Mouse (Mus musculus) left cerebral cortex, adult 2 months (tissue): ENCODE measurements around the gene Gnb1. TPM values are rescaled to one million over a fixed set of nuclear protein-coding genes. Genes with fewer than 3 reads are reported as not detected.

Source experiments
- DNase-seq, 2 experiments: peaks; one replicate each; pipeline ENCODE4 v3.0.0; 2021 to 2022; ENCODE audit warnings: low spot score in 2 of 2, mixed read lengths in 1 of 2; ENCODE audit errors: extremely low spot score in 1 of 2
- H3K27ac ChIP-seq: fragments of 200-600 bp; 2 replicates; pipeline ENCODE4 v1.8.1; 2022
- H3K4me3 ChIP-seq: fragments of 200-600 bp; 2 replicates; pipeline ENCODE4 v1.8.1; 2022
- CTCF ChIP-seq: fragments of 200-600 bp; IDR thresholded peaks from 2 replicates; pipeline ENCODE4 v1.8.1; 2022; ENCODE audit warnings: antibody characterized with exemption, mild to moderate bottlenecking, moderate library complexity
- intact Hi-C: fragments of 180-260 bp; cut with DNase I; formaldehyde crosslinking; loops from one replicate; pipeline ENCODE4 v1.15.1; 2025
- total RNA-seq, 2 experiments: library from RNA; stranded (reverse); gene quantifications; 2 replicates each; pipeline ENCODE4 v1.2.3; 2021

Gene Gnb1
- total RNA-seq, 2 experiments from 2014 or later = 853 to 870 TPM

DNA sequence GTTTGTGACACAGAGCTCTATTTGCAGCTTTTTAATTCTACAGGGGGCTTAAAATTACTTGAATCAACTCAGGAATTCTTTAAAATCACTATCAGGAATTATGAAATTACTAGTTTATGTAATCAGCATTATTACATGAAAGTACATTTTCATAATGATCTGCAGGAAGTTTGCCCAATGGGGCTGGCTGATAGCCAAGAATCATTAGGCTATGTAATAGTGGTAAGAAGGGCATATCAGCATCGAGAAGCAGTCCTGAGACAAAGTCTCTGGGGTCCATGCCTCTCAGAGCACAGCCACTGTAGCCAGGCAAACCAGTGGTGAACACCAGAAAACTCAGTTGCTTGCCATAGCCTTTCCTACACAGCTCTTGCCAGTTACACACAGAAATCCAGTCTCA lies 102.6 kb downstream of the Gnb1 start:
- TF ChIP-seq CTCF = no peak
- no peak overlapping the region for H3K4me3 ChIP-seq
- no peak for DNase-seq
- intact Hi-C loops = no loop called here
- H3K27ac ChIP-seq = no peak overlapping the region

GRCm38 (mm10) chr4:155595777-155596176 lies 104.6 kb downstream of the Gnb1 start:
- no peak for DNase-seq
- Histone ChIP-seq H3K27ac (no peak overlapping the region), H3K4me3 (no peak overlapping the region)
- intact Hi-C loops = no loop called here
- no peak for TF ChIP-seq CTCF

GRCm38 (mm10) chr4:155596606-155597005 lies 105.4 kb downstream of the Gnb1 start:
- H3K4me3 ChIP-seq = no peak overlapping the region
- intact Hi-C loops = no loop called here
- no peak for TF ChIP-seq CTCF
- H3K27ac ChIP-seq = no peak overlapping the region
- no peak for DNase-seq

GRCm38 (mm10) chr4:155598536-155598935 lies 107.4 kb downstream of the Gnb1 start:
- intact Hi-C loops = no loop called here
- no peak for DNase-seq
- TF ChIP-seq CTCF = no peak
- no peak overlapping the region for H3K4me3 ChIP-seq
- no peak overlapping the region for H3K27ac ChIP-seq

DNA sequence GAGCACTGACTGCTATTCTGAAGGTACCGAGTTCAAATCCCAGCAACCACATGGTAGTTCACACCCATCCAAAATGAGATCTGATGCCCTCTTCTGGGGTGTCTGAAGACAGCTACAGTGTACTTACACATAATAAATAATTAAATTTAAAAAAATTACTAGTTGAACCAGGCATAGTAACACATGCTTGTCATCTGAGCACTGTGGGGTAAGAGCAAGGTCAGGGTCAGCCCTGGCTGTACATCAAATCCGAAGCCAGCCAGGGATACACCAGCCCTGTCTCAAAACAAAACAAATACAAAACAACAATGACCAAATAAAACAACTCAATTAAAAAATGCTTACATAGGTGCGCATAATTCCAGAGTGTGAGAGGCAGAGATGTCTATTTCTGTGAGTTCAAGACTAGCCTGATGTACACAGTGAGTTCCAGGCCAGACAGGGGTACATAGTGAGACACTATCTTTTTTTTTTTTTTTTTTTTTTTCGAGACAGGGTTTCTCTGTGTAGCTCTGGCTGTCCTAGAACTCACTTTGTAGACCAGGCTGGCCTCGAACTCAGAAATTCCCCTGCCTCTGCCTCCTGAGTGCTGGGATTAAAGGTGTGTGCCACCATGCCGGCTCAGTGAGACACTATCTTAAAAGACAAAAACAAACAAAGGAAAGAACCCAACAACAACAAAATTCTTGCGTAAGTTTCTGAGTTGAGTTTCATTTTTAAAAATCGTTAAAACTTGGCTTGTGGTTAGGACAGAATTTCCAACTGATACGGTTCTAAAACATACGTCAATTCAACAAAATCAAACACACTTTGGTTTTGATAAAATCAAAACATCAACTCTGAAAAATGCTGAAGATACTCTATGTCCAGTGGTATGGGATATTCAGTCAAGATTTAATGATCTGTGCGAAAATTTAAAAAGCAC lies 109.0 kb downstream of the Gnb1 start:
- DNase-seq = no peak
- Histone ChIP-seq H3K27ac (peak overlapping the region; percentile 99; the same call in 1 of the 2 replicates), H3K4me3 (peak overlapping the region; percentile 69)
- no peak; the same call in 1 of the 2 replicates for TF ChIP-seq CTCF
- intact Hi-C loops = no loop called here

DNA sequence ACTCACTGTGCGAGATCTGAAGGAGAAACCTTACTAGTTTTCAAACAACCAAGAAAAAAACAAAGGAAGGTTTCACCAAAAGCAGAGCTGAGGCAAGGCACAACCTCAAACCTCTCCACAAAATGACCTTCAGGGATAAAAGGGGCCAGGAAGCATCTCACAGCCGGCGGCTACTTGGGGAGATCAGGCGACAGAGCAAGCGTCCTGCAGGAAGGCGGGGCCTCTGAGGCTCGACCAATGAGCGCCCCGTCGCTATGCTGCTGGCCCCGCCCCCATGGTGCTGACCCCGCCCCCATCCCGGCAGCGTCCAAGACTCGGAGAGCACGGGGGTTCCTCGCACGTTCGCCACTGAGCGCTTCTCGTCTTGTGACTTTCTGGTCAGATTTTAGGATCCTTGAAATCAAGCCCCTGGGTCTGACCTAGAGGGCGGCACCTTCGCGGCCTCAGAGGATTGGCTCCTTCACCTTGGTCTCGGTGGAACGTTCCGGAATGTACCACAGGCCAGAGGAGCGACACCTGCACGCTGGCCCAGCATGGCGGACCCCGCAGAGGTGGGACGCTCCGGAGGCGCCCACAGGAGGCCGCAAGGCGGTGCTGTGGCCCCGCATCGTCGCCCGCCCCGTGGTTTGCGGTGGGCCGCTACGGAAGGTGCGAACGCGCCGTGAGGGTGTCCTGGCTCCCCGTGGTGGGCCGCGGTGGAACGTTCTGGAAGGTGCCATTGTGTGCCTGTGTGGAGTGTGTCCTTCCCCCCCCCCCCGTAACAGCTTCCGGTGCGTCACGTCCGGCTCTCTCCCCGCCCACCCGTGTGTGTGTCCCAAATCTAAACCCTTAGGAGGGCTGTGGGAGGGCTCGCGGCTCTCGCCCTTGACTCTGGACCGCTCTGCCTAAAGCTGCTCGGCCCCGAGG lies 110.2 kb downstream of the Gnb1 start, which contains the start of gene Slc35e2:
Slc35e2 (plus strand) TSS at position 326 of the 906 bp plus-strand sequence.
- peak; percentile 87 to 91 for DNase-seq
- H3K4me3 ChIP-seq = peak within 1 kb of the TSS; percentile 69
- peak within 1 kb of the TSS; percentile 99 for H3K27ac ChIP-seq
- intact Hi-C loops = no loop called here
- TF ChIP-seq CTCF = peak; percentile 22

DNA sequence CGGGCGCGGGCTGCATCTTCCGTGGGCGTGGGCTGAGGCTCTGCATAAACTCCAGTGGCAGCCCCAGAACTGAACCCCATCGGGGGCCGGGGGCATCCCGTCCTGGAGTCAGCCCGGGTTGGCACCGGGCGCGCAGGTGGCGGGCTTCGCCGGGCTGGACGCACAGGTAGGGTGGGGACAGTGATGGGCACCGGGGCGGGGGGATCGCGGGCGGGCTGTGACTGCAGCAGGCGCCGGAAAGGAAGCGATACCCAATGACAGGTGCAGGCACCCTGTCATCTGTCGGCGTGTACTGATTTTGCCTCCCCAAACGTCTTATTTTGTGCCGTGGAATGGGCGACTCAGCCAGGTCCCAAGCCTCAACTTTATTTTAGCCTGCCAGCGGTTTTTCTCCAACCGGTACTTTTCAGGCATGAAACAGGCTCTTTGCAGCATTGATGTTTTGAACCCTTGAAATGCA lies 110.9 kb downstream of the Gnb1 start:
- TF ChIP-seq CTCF = no peak

DNA sequence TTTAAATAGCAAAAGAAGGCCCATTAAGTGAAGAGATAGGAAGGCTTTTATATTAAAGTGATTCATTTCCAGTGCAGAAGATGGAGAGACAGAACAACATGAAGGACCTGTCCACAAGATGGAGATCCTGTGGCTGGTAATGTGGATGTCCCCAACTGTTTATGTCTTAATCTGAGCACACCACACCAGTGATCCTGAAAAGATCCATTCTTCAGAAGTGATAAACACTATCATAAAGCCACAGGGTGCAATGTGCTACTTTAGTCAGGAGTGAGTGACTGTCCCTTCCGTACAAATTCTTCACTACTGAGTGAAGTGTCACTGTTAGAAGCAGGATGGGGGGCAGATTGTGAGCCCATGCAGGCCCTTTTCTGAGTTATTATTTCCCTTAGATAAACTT lies 111.6 kb downstream of the Gnb1 start:
- Histone ChIP-seq H3K4me3 (peak overlapping the region; percentile 69), H3K27ac (no peak overlapping the region)
- no peak for TF ChIP-seq CTCF
- DNase-seq = no peak
- intact Hi-C loops = no loop called here

More for the DNA sequence above, 110.9 kb downstream of the Gnb1 start:
- H3K27ac ChIP-seq = peak overlapping the region; percentile 99
- no peak for DNase-seq
- intact Hi-C loops = no loop called here
- peak overlapping the region; percentile 69 for H3K4me3 ChIP-seq

DNA sequence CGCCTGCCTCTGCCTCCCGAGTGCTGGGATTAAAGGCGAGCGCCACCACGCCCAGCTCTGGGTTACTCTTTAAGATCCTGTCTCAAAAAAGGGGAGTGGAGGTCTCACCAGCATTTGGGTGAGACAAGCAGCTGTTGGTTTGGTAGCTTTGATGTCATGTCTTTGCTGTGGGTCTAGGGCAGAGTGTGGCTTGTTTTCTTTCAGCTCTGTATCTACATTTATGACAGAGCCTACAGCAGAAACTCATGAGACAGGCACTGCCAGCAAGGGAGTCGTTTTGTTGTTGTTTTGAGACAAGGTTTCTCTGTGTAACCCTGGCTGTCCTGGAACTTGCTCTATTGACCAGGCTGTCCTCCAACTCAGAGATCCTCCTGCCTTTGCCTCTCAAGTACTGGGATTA lies 112.6 kb downstream of the Gnb1 start:
- no peak for TF ChIP-seq CTCF
- DNase-seq = no peak
- intact Hi-C loops = no loop called here
- Histone ChIP-seq H3K27ac (no peak overlapping the region), H3K4me3 (no peak overlapping the region)

GRCm38 (mm10) chr4:155605132-155605531 lies 114.0 kb downstream of the Gnb1 start:
- no peak overlapping the region for H3K27ac ChIP-seq
- intact Hi-C loops = no loop called here
- no peak for TF ChIP-seq CTCF
- no peak overlapping the region for H3K4me3 ChIP-seq
- no peak for DNase-seq

DNA sequence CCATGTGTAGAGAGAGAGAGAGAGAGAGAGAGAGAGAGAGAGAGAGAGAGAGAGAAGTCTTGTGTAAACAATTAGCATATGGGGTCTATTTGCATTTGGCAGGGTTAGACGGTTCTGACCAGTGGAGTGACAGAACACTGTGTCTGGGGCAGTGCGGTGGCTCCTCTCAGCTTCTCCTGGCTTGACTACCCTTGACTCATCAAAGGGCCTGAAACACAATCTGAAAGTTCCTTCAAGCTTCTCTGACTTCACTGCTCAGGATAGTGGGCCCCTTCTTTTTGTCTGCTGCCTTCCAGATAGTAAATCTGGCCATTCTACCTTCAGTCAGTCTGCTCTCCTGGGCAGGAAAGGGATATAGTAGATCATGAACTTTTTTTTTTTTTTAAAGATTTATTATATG lies 115.7 kb downstream of the Gnb1 start:
- H3K4me3 ChIP-seq = no peak overlapping the region
- intact Hi-C loops = no loop called here
- no peak for TF ChIP-seq CTCF
- no peak for DNase-seq
- H3K27ac ChIP-seq = no peak overlapping the region

Other genes with a start within 250 kb of the Gnb1 start
- 10 to 100 TPM; 25.9 to 28.8 TPM for gene Faap20, start 241.6 kb upstream of the Gnb1 start, total RNA-seq
- 100 to 1,000 TPM; 221 to 226 TPM for gene Prkcz, start 130.0 kb upstream of the Gnb1 start, total RNA-seq
- 10 to 100 TPM; 69.2 to 71.8 TPM for gene Gabrd, start 93.2 kb upstream of the Gnb1 start, total RNA-seq
- 10 to 100 TPM; 15.1 to 17.7 TPM for gene Cfap74, start 82.2 kb upstream of the Gnb1 start, total RNA-seq
- gene Tmem52, start 22.2 kb upstream of the Gnb1 start, total RNA-seq = 1 to 10 TPM; 1.7 to 1.9 TPM
- 10 to 100 TPM; 55.9 to 58.2 TPM for gene Nadk, start 71.0 kb downstream of the Gnb1 start, total RNA-seq
- 10 to 100 TPM; 47.3 to 50.5 TPM for gene Slc35e2, start 110.1 kb downstream of the Gnb1 start, total RNA-seq
- 10 to 100 TPM; 46.8 to 56.0 TPM for gene Cdk11b, start 133.5 kb downstream of the Gnb1 start, total RNA-seq
- gene Gm10563, start 154.0 kb downstream of the Gnb1 start, total RNA-seq = not detected
- gene Mmp23, start 162.0 kb downstream of the Gnb1 start, total RNA-seq = 1 to 10 TPM; 4.1 to 5.4 TPM
- 100 to 1,000 TPM; 133 to 140 TPM for gene Mib2, start 177.8 kb downstream of the Gnb1 start, total RNA-seq
- 10 to 100 TPM; 26.2 to 33.4 TPM for gene Fndc10, start 203.0 kb downstream of the Gnb1 start, total RNA-seq
- gene Ssu72, start 213.4 kb downstream of the Gnb1 start, total RNA-seq = 10 to 100 TPM; 89.2 to 98.0 TPM
- gene Tmem240, start 243.4 kb downstream of the Gnb1 start, total RNA-seq = 10 to 100 TPM; 54.0 to 57.0 TPM